Mouse (Mus musculus): ENCODE measurements around the gene Golga2. TPM values are rescaled to one million over a fixed set of nuclear protein-coding genes. Genes with fewer than 3 reads are reported as not detected.
A peak's percentile ranks its signal among the peaks of the same experiment; 100 is the strongest.

Golga2 gene
- polyA plus RNA-seq, 1 experiment from 2014 or later = 16.7 TPM

DNA sequence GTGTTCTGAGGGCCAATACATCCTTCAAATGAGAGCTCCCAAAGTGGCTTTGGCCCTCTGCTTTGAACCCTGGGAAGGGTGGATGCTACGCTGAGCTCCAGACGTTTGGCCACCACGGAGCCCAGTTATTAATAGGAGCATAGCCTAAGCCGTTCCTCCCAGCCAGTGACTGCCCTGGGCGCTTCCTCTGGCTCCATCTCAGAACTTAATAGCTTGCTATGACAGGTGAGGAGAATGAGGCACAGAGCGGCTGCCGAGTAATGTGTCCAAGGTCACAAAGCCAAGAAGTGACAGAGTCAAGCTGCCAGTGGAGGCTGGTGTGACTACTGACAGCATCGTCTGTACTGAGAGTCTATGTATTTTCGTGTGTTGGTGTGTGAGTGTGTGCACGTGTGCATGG is 69.0 kb downstream of the Golga2 start:
- DNase-seq (ENCODE audit: low spot score) = no peak
- Histone ChIP-seq H3K4me3 (no peak overlapping the region), H3K36me3 (no peaks in the 10 kb centered on the region), H3K27me3 (ENCODE audit: low read depth, poor library complexity, severe bottlenecking) (peaks cover 27% of the 10 kb centered on the region), H3K27ac (replicated peaks) (no peak overlapping the region), H3K4me1 (peaks cover 49% of the 10 kb centered on the region), H3K9me3 (replicated peaks) (no peaks in the 10 kb centered on the region)
- WGBS = 84% methylated on average over 10 of the region's 10 CpGs

Small RNA genes within 50 kb of the gene (microRNA-seq; reads per million reads assigned to microRNA genes)
- gene Gm23363 (0.90 reads per million), gene Mir199b (409 reads per million, percentile 68 among the genes with 10 or more reads in this experiment)

Other genes with a start within 250 kb of the Golga2 start
- 1.3 and 1.6 TPM in 2 replicates for gene Fam78a, start 202.5 kb upstream of the Golga2 start, polyA plus RNA-seq (2016; fragmentation: Nextera tagmentation; extraction: Ambion mirVana)
- gene Plpp7, start 191.9 kb upstream of the Golga2 start, polyA plus RNA-seq (2016; fragmentation: Nextera tagmentation; extraction: Ambion mirVana) = 7.1 and 7.8 TPM in 2 replicates
- gene Prrc2b, start 136.3 kb upstream of the Golga2 start, polyA plus RNA-seq (2016; fragmentation: Nextera tagmentation; extraction: Ambion mirVana) = 41.5 and 57.6 TPM in 2 replicates
- 27.4 and 30.3 TPM in 2 replicates for gene Pomt1, start 50.8 kb upstream of the Golga2 start, polyA plus RNA-seq (2016; fragmentation: Nextera tagmentation; extraction: Ambion mirVana)
- gene Uck1, start 27.2 kb upstream of the Golga2 start, polyA plus RNA-seq (2016; fragmentation: Nextera tagmentation; extraction: Ambion mirVana) = 91.4 and 91.7 TPM in 2 replicates
- gene Swi5, start 691 bp downstream of the Golga2 start, polyA plus RNA-seq (2016; fragmentation: Nextera tagmentation; extraction: Ambion mirVana) = 536 and 538 TPM in 2 replicates
- gene Ciz1, start 64.9 kb downstream of the Golga2 start, polyA plus RNA-seq (2016; fragmentation: Nextera tagmentation; extraction: Ambion mirVana) = 60.5 and 69.8 TPM in 2 replicates
- 9.0 and 12.2 TPM in 2 replicates for gene Dnm1, start 66.0 kb downstream of the Golga2 start, polyA plus RNA-seq (2016; fragmentation: Nextera tagmentation; extraction: Ambion mirVana)
- 39.4 and 44.3 TPM in 2 replicates for gene 1110008P14Rik, start 94.6 kb downstream of the Golga2 start, polyA plus RNA-seq (2016; fragmentation: Nextera tagmentation; extraction: Ambion mirVana)
- 0.20 TPM in 1 of 2 replicates, not detected in the other for gene Lcn2, start 100.9 kb downstream of the Golga2 start, polyA plus RNA-seq (2016; fragmentation: Nextera tagmentation; extraction: Ambion mirVana)
- 26.2 and 28.8 TPM in 2 replicates for gene Ptges2, start 108.5 kb downstream of the Golga2 start, polyA plus RNA-seq (2016; fragmentation: Nextera tagmentation; extraction: Ambion mirVana)
- 5.9 and 6.4 TPM in 2 replicates for gene Naif1, start 163.1 kb downstream of the Golga2 start, polyA plus RNA-seq (2016; fragmentation: Nextera tagmentation; extraction: Ambion mirVana)
- 29.2 and 35.7 TPM in 2 replicates for gene Slc25a25, start 164.1 kb downstream of the Golga2 start, polyA plus RNA-seq (2016; fragmentation: Nextera tagmentation; extraction: Ambion mirVana)
- 6.8 and 7.9 TPM in 2 replicates for gene Fam102a, start 247.9 kb downstream of the Golga2 start, polyA plus RNA-seq (2016; fragmentation: Nextera tagmentation; extraction: Ambion mirVana)